Mouse (Mus musculus): ENCODE measurements around the gene Plcb3. TPM values are rescaled to one million over a fixed set of nuclear protein-coding genes. Genes with fewer than 3 reads are reported as not detected.

The Plcb3 gene
- polyA plus RNA-seq (2012; rRNA removed) = 19.4 and 21.4 TPM in 2 replicates

DNA sequence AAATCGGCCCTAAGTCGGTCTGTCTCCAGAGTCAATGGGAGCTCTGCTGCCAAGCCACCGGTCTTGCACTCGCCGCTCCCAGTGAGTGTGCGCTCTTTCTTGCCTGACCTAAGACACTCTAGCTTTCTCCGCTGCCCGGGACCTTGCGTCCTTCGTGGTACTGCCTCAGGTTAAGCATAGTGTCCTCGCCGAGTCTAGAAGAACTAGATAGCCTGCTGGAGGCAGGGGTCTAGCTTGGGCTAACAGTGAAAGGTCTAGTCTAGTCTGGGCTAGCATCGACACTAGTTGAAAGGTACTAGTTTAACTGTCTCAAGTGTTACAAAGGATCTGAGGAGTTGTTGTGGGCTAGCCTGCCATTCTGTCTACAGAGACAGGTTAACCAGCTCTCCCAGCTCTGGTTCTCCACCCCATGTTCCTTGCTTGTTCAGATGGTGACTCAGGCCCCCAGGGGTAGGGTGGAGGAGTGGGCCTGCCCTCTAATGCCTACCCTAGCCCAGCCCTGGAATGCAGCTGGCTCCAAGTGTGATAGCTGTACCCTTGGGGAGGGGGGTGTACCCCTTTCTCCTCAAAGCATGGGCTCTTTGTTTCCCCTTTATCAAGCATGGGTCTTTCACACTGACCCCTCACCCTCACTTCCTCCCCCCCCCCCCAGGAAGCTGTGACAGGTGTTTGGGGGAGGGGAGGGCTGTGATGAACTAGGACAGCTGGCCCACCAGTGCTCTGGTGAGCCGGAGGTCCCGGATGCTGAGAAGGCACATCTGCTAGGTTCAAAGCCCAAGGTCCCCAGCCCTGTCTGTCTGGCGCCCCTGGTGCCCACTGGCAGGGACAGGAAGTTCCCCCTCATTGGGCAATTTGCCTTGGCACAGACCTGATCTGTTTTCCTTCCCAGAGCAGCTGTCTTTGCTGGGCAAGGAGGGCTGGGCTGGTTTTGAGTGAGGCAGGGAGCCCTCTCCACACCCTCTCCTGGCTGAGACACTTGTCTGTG lies at the start of gene Plcb3:
Gene Plcb3 (minus strand): TSS at position 934 of the 985 bp plus-strand sequence.

GRCm38 (mm10) chr19:7019191-7019590 lies 42.9 kb upstream of the Plcb3 start, which contains the start of gene Fermt3:
Gene Fermt3, minus strand, starts transcription at chr19:7019469.

GRCm38 (mm10) chr19:6996006-6996405 lies 19.7 kb upstream of the Plcb3 start, which contains the start of the genes Nudt22 and Trpt1:
Gene Nudt22, minus strand, starts transcription at chr19:6996117.
Gene Trpt1, plus strand, starts transcription at chr19:6996131.

DNA sequence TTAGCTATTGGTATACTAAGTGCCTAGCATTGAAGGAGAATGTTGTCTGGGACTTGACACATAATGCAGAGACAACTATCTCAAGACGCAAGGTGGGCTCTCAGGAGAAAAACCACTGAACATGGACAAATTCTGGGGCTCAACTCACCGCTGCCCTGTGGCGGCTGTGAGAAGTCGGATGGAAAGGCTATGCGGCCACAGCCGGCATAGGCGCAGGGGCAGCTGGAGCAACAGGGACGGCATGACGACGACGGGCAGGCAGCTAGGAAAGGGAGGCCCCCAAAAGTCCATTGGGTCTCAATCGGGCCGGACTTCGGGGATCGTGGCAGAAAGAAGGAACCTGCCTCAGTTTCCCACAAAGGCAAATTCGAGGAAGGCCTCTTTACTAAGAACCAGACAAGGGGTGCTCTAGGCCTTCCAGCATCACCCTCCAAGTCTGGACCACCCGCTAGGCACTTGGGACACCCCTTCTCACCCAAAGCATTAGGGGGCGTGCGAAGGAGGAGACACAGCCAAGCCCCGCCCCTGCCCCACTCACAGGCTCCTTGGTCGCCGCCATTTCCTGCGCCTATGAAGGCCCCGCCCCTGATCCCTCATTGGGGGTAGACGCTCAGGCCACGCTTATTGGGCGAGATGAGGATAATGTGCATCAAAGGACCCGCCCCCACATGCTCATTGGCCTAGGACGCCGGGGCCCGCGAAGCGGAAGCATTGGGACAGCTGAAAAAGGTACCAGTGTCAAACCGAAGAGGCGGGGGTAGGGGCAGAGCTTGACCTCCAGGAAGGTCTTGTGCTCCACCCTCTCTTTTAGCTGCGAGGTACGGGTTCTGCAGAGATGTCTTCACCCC lies 16.0 kb upstream of the Plcb3 start, which contains the start of gene Dnajc4:
Gene Dnajc4 (minus strand): TSS at position 562 of the 848 bp plus-strand sequence.

GRCm38 (mm10) chr19:6987061-6987903 lies 11.0 kb upstream of the Plcb3 start, which contains the start of gene Vegfb:
Gene Vegfb, minus strand, starts transcription at chr19:6987651.

DNA sequence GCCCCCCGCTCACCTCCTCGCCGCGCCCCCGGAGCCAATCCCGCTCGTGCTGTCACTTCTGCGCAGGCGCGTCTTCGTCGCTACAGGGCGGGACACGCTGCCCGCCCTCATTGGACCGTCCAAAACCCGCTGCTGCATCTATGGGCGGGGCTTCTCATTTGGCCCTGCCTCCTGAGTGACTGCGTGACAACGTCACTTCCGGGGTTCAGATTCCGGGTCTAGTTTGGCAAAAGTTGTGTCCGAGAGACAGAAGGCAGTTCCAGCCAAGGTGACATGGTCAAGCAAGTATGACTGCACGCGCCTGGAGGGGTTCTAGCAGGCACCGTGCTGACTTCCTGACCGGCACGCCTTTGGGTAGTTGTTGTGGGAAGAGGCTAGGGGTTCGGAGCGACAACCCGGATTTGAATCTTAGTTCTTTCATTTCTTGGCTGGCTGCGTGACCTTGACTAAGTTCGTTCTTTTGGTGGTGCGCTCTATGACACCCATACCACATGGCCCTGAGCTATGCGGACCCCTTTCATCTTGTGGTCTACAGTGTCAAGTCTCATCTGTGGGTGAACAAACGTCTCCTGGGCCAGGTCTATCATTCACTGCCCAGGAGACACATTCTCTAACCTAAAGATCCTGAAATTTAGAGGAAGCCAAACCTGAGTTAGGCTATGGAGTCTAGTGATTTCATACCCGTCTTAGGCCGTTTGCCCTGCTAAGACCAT lies 4.3 kb upstream of the Plcb3 start, which contains the start of gene Fkbp2:
Gene Fkbp2 (minus strand): TSS at position 121 of the 713 bp plus-strand sequence.

GRCm38 (mm10) chr19:6974211-6975205 lies 1.8 kb downstream of the Plcb3 start, which contains the start of gene Ppp1r14b:
Gene Ppp1r14b, plus strand, starts transcription at chr19:6974968.

DNA sequence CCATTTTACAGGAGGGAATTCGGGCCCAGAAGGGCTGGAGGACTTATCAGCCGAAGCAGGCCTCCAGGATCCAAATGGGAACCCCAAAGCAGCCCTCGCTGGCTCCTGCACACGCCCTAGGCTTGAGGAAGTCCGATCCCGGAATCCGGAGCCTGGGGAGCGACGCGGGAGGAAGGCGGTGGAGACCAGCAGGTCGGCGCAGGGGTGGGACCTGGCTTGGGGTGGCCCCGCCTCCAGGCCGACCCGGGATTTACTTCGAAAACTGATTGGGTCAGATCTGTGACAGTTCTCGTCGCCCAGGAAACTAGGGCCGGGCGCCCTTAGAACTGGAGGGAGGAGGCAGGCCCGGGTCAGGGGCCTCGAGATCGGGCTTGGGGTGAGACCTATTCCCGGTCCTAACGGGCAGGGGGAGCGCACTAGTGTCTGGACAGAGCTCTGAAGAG lies 34.0 kb downstream of the Plcb3 start, which contains the start of gene Gpr137:
Gene Gpr137 (minus strand): TSS at position 232 of the 443 bp plus-strand sequence.

GRCm38 (mm10) chr19:6941372-6942248 lies 34.7 kb downstream of the Plcb3 start, which contains the start of gene Bad:
Gene Bad, plus strand, starts transcription at chr19:6941861.

GRCm38 (mm10) chr19:6934195-6934977 lies 41.9 kb downstream of the Plcb3 start, which contains the start of gene Kcnk4:
Gene Kcnk4, minus strand, starts transcription at chr19:6934515.

GRCm38 (mm10) chr19:6925307-6925573 lies 51.0 kb downstream of the Plcb3 start, which contains the start of gene Catsperz:
Gene Catsperz, minus strand, starts transcription at chr19:6925380.

GRCm38 (mm10) chr19:6921647-6922567 lies 54.4 kb downstream of the Plcb3 start, which contains the start of gene Esrra:
Gene Esrra, minus strand, starts transcription at chr19:6921813.

DNA sequence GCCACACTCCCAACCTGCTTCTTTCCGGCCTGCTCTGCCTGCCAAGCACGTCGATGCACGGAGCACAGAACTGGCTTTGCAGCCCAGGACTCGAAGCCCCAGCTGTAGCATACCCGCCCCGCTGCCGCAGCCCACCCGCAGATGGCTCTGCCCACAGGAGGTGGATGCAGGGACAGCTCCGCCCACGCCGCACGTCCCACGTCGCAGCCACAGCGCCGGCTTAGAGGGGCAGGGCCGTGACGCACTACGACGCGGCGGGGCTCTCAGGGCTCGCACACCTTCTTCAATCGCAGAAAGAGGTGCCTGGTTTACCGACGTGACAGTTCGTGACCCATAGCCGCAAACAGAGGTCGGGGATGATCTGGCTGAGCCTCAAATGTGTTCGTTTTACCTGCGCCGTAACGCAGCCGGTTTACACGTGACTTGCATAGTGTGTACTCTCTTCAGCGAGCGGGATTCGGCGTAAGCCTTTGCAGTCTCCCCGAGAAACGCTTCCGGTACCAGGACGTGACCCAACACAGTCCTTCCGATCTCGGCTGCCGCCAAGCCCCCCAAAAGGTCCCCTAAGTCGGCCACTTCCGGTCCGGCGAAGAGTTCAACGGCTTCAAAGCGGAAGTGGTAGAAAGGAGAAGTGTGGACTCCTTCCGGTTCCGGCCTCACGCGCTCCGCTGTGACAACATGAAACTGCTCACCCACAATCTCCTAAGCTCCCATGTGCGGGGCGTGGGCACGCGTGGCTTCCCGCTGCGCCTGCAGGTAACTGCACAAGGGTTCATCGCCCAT lies 66.6 kb downstream of the Plcb3 start, which contains the start of the genes Trmt112 and Prdx5:
Gene Trmt112 (plus strand): TSS at position 192 of the 783 bp plus-strand sequence.
Gene Prdx5 (minus strand): TSS at position 600 of the 783 bp plus-strand sequence.

